Mouse (Mus musculus) limb, embryonic 11.5 days (tissue): ENCODE measurements at regions not wholly inside any gene's neighbourhood (a gene's known extent, or its start where the extent isn't known, plus 50 kb on each side); places are given as distances from the start of the nearest gene placed in this dataset.

ENCODE experiments used
- ATAC-seq: fragments of 200-750 bp; cut with Nextera tagmentation; 2 replicates; pipeline ENCODE4 v1.8.0; 2017; ENCODE audit warnings: low read depth; ENCODE audit not compliant: insufficient number of reproducible peaks, low FRiP score, low TSS enrichment
- DNase-seq: peaks from one replicate; pipeline ENCODE4 v3.0.0-alpha.2; 2015; ENCODE audit warnings: low spot score
- H3K27ac ChIP-seq: fragments of 300-500 bp; sonication (generic); replicated peaks from 2 replicates; pipeline ENCODE4 v1.5.1; 2014; ENCODE audit warnings: low read depth, mild to moderate bottlenecking, low read length
- H3K27me3 ChIP-seq: fragments of 300-500 bp; sonication (generic); 2 replicates; pipeline ENCODE4 v1.6.1; 2014; ENCODE audit warnings: mild to moderate bottlenecking, low read length, mixed read lengths; ENCODE audit not compliant: control insufficient read depth, insufficient read depth
- H3K36me3 ChIP-seq: fragments of 300-500 bp; sonication (generic); 2 replicates; pipeline ENCODE4 v1.6.1; 2014; ENCODE audit warnings: mild to moderate bottlenecking, low read length, moderate library complexity, mixed read lengths; ENCODE audit not compliant: control insufficient read depth, insufficient read depth
- H3K4me1 ChIP-seq: fragments of 300-500 bp; sonication (generic); 2 replicates; pipeline ENCODE4 v1.6.1; 2014; ENCODE audit warnings: low read length, mixed read lengths; ENCODE audit not compliant: control insufficient read depth, insufficient read depth
- H3K4me2 ChIP-seq: fragments of 300-500 bp; sonication (generic); 2 replicates; pipeline ENCODE4 v1.6.1; 2014; ENCODE audit warnings: low read depth, mild to moderate bottlenecking, moderate library complexity; ENCODE audit not compliant: severe bottlenecking
- H3K4me3 ChIP-seq: fragments of 300-500 bp; sonication (generic); 2 replicates; pipeline ENCODE4 v1.5.1; 2014; ENCODE audit warnings: low read depth, low read length
- H3K9ac ChIP-seq: fragments of 300-500 bp; sonication (generic); 2 replicates; pipeline ENCODE4 v1.6.1; 2014; ENCODE audit warnings: mild to moderate bottlenecking, low read length
- H3K9me3 ChIP-seq: fragments of 300-500 bp; sonication (generic); 2 replicates; pipeline ENCODE4 v1.6.1; 2016; ENCODE audit warnings: low read length; ENCODE audit not compliant: control insufficient read depth
- WGBS: fragments of 180-500 bp; shearing (Covaris S2); extraction: QIAGEN DNeasy Blood & Tissue Kit; methylation state at CpG from one replicate; pipeline ENCODE4 v1.1.7; 2014; 5-methylcytosine and 5-hydroxymethylcytosine counted together

DNA sequence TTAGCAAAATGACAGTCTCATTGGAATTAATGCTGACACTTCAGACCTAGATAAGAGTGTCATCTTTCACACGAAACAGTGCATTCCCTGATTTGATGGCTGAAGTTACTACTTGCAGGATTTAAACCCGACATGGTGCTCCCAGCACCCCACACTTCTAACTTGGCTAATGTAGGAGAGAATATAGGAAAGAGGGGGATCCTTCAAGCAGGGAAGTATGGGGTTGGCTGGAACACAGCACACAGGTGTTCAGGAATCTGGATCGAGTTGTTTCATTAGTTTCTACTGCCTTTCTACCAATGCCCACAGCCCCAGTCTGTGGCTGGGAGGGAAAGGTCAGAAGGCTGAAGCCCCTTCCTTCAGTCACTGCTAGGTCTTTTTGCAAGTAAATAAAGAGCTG is 79.5 kb downstream of the Mtx3 start:
- no peak for ATAC-seq
- peak; percentile 18 for DNase-seq
- H3K27me3 ChIP-seq = no peaks in the 10 kb centered on the region
- WGBS = 70% methylated on average over 3 of the region's 3 CpGs
- H3K4me3 ChIP-seq = no peak overlapping the region
- no peaks in the 10 kb centered on the region for H3K36me3 ChIP-seq
- no peaks in the 10 kb centered on the region for H3K4me1 ChIP-seq
- H3K27ac ChIP-seq = no peak overlapping the region
- no peak overlapping the region for H3K4me2 ChIP-seq
- H3K9ac ChIP-seq = no peak overlapping the region
- H3K9me3 ChIP-seq = no peaks in the 10 kb centered on the region; the same call in 1 of the 2 replicates

DNA sequence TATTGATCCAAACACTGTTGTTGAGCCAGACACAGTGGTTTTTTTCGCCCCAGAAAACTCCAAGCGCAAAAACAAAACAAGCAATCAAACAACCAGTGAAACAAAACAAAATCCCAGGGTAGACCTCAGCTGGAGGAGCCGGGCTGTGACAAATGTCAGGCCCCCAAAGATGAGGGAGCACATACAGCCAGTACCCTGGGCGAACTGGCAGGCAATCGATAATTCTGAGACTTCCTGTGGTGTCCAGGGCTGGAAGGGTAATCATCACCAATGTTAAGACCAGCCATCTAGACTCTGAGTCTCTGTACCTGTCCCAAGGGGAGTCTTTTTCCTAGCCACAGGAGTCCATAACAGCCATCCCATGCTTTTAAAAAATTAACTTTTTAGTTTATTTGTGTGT is 80.6 kb downstream of the Mtx3 start:
- H3K4me3 ChIP-seq = no peak overlapping the region
- H3K9ac ChIP-seq = no peak overlapping the region
- ATAC-seq (no peak), DNase-seq (peak; percentile 13)
- H3K27ac ChIP-seq = no peak overlapping the region
- no peaks in the 10 kb centered on the region for H3K36me3 ChIP-seq
- no peaks in the 10 kb centered on the region; the same call in 1 of the 2 replicates for H3K9me3 ChIP-seq
- no peaks in the 10 kb centered on the region for H3K4me1 ChIP-seq
- 88% methylated on average over 5 of the region's 5 CpGs for WGBS
- H3K4me2 ChIP-seq = no peak overlapping the region
- no peaks in the 10 kb centered on the region for H3K27me3 ChIP-seq

DNA sequence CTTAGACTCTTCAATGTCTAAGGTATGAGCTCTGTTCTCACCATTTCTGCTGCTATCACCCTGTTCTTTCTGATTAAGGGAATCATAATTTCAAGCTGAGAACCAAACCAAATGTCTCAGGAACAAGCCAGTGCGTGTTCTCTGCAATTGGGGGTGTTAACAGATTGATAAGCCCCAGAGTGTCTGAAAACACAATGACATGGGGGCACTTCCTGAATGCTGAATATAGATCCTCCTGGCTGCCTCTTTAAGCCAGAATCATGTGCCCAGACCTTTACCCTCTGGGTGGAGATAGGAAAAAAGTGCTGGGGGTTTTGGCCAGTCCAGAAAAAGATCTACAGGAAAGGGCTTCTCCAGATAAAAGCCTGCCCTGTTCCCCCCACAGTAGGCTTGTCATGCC is 84.0 kb downstream of the Mtx3 start:
- Histone ChIP-seq H3K36me3 (no peaks in the 10 kb centered on the region), H3K4me2 (no peak overlapping the region), H3K9me3 (no peaks in the 10 kb centered on the region; the same call in 1 of the 2 replicates), H3K4me1 (0 out of 2 replicates have a peak, but pooled peaks cover 2% of the 10 kb centered on the region), H3K9ac (no peak overlapping the region), H3K27ac (no peak overlapping the region), H3K4me3 (no peak overlapping the region), H3K27me3 (no peaks in the 10 kb centered on the region)
- DNase-seq (no peak), ATAC-seq (no peak)
- 51% methylated on average over 1 of the region's 1 CpGs for WGBS

DNA sequence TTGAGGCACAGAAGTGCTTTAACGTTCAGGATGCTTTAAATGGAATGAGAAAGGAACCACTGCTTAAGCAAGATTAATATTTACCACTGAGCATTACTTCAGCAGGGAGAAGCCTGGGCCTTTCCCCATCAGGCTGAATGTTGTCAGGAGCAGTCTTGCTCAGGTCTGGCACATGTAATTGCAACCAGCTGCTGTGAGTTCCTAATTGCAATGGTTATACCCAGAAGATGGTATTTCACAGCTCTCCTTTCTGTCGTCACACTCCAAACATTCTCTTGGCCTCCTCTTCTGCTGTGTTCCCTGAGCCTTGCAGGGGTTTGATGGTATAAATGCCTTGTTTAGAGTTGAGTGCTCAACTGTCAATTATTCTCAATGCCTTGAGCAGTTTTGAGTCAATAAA is 87.1 kb downstream of the Mtx3 start:
- H3K27me3 ChIP-seq = no peaks in the 10 kb centered on the region
- 0 out of 2 replicates have a peak, but pooled peaks cover 2% of the 10 kb centered on the region for H3K4me1 ChIP-seq
- 22% methylated on average over 2 of the region's 2 CpGs for WGBS
- no peak overlapping the region for H3K9ac ChIP-seq
- ATAC-seq (no peak), DNase-seq (peak; percentile 47)
- H3K27ac ChIP-seq = no peak overlapping the region
- H3K4me2 ChIP-seq = no peak overlapping the region
- H3K36me3 ChIP-seq = no peaks in the 10 kb centered on the region
- H3K4me3 ChIP-seq = no peak overlapping the region
- H3K9me3 ChIP-seq = no peaks in the 10 kb centered on the region; the same call in 1 of the 2 replicates

DNA sequence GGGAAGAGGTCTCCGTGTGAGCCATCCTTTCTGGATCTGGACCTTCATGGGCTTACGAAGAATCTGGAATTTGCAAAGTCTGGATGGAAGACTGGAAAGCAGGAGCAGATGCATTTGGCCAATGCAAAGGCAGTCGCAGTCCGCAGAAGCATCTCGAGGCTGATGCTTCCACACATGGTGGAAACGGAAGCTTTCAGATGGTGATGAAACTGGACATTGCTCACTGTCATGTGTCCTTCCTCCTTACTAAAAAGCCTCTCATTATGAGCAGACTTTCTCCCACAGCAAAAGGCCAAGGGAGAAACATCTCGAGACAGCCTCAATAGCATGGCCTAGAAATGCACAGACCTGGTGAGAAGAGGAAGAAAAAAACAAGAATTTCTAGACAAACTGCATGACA is 94.5 kb downstream of the Mtx3 start:
- Histone ChIP-seq H3K36me3 (no peaks in the 10 kb centered on the region), H3K4me3 (no peak overlapping the region), H3K9ac (no peak overlapping the region), H3K9me3 (no peaks in the 10 kb centered on the region), H3K27ac (no peak overlapping the region), H3K27me3 (no peaks in the 10 kb centered on the region), H3K4me1 (no peaks in the 10 kb centered on the region), H3K4me2 (no peak overlapping the region)
- WGBS = 91% methylated on average over 7 of the region's 7 CpGs
- DNase-seq (peak; percentile 7), ATAC-seq (no peak)

DNA sequence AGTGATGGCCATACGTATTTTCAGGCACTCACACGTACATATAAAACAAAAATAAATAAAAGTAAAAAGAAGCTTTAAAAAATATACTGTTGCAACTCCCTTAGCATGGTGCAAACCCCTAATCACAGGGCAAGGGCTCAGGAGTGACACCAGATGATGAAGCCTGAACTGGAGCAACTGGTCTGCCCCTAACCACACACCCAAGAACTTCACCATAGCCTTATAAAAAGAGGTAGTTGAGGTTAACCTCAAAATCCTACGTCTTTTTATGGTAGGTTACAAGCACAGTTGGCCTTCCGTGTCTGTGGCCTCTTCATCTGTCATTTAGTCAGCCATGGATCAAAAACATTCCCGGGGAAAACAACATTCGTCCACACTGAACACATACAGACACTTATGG is 96.0 kb downstream of the Mtx3 start:
- DNase-seq (no peak), ATAC-seq (no peak)
- H3K9ac ChIP-seq = no peak overlapping the region
- no peaks in the 10 kb centered on the region for H3K27me3 ChIP-seq
- no peaks in the 10 kb centered on the region for H3K36me3 ChIP-seq
- no peaks in the 10 kb centered on the region for H3K4me1 ChIP-seq
- no peak overlapping the region for H3K4me2 ChIP-seq
- 83% methylated on average over 6 of the region's 6 CpGs for WGBS
- H3K9me3 ChIP-seq = no peaks in the 10 kb centered on the region
- no peak overlapping the region for H3K27ac ChIP-seq
- no peak overlapping the region for H3K4me3 ChIP-seq

DNA sequence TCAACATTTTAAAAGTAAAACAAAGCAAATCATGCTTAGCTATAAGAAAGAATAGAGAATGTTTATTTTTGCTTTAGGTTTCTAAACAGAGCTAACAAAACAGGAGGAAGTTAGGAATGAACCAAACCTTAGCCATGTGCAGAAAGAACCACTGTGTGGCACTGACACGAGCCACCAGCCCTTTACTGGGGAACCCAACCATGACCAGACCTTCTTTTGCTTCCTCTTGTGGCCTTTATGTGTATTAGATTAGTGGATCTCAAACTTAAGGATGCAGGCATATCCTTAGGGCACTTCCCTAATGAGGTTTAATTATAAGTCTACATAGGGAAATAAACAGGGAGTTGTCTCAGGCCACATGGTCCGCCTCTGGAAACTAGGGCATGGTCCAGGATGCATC is 104.0 kb downstream of the Mtx3 start:
- no peaks in the 10 kb centered on the region for H3K27me3 ChIP-seq
- ATAC-seq (no peak), DNase-seq (no peak)
- no peak overlapping the region for H3K4me3 ChIP-seq
- no peaks in the 10 kb centered on the region for H3K4me1 ChIP-seq
- no peaks in the 10 kb centered on the region for H3K36me3 ChIP-seq
- no peak overlapping the region for H3K4me2 ChIP-seq
- H3K9me3 ChIP-seq = no peaks in the 10 kb centered on the region
- H3K27ac ChIP-seq = no peak overlapping the region
- H3K9ac ChIP-seq = no peak overlapping the region
- 70% methylated on average over 2 of the region's 2 CpGs for WGBS

DNA sequence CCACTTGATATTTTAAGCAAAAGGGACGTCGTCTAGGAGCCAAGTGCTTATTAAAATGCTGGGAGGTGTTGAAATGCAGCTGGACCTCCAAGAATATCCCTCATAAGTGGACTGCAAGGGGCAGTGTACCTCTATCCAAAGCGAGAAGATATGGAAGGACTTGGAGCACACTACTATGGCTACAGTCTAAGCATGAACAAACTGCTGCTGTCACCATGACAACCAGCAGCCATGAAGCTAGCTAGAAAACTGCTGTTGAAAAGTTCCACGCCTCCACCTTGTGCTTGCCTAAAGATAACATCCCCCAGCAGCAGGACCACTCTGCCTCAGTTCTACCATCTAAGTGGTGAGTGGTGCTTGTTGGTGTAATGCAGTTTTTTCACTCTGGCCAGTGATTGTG is 115.5 kb downstream of the Mtx3 start:
- no peaks in the 10 kb centered on the region for H3K4me1 ChIP-seq
- WGBS = 74% methylated on average over 4 of the region's 4 CpGs
- H3K4me3 ChIP-seq = no peak overlapping the region
- H3K27me3 ChIP-seq = no peaks in the 10 kb centered on the region
- no peak overlapping the region for H3K4me2 ChIP-seq
- no peaks in the 10 kb centered on the region for H3K36me3 ChIP-seq
- DNase-seq (no peak), ATAC-seq (no peak)
- no peaks in the 10 kb centered on the region for H3K9me3 ChIP-seq
- H3K27ac ChIP-seq = no peak overlapping the region
- no peak overlapping the region for H3K9ac ChIP-seq

DNA sequence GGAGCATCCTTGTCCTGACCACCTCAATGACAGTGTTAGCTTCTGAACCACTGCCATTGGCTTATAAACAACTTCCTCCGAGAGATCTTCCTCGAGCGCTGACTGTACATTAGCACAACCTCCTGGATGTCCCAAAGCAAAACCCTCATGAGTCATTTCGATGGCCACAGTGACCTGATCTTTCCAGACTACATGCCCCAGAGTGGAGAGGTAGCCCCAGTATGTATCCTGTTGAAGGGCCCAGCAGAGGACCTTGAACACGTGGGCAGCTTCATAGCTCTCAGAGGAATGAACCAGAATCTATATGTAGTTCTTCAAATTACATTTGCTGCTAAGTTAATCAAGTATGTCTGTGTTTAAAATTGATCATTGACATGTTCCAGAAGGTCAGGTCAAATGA is 118.1 kb downstream of the Mtx3 start:
- H3K4me2 ChIP-seq = no peak overlapping the region
- H3K9ac ChIP-seq = no peak overlapping the region
- DNase-seq = no peak
- no peaks in the 10 kb centered on the region for H3K9me3 ChIP-seq
- H3K4me3 ChIP-seq = no peak overlapping the region
- H3K27ac ChIP-seq = no peak overlapping the region
- ATAC-seq = no peak
- H3K4me1 ChIP-seq = no peaks in the 10 kb centered on the region
- no peaks in the 10 kb centered on the region for H3K27me3 ChIP-seq
- WGBS = 86% methylated on average over 5 of the region's 5 CpGs
- no peaks in the 10 kb centered on the region for H3K36me3 ChIP-seq
